In the genomic region with DNA sequence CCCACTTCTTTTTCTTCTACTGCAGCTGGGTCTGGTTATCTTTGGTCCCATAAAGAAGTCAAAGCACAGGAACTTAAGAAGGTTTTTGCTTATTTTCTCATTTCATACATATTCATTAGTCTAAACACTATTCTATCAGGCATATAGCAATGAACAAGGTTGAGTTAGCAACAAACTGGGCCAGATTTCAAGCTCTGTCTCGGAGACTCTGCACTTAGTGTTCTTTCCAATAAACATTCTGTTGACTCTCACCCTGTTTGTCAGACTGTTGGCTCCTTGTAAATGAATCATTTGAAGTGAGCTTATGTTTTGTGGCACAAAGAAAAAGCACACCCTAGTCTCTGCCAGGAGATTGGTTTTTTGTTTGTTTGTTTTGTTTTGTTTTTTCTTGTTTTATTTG, we compare ENCODE assay signal across 20 mouse cellular contexts. TPM values are rescaled to one million over a fixed set of nuclear protein-coding genes. Genes with fewer than 3 reads are reported as not detected.
A peak's percentile ranks its signal among the peaks of the same experiment; 100 is the strongest.
DNase-seq lines count a peak whose midpoint lies in the region; ATAC-seq and TF ChIP-seq lines count a peak whose summit lies in the region.
"Had no signal": no experiment of that assay in that cellular context is flagged by ENCODE, and none has a peak within 500 bp of the region (broad histone marks: within the 10 kb centered on the region; RNA-seq: fewer than 3 reads in every experiment).

No protein-coding gene starts in this region.

- no peaks in the 10 kb centered on the region for H3K9me3 ChIP-seq in forebrain, embryonic 13.5 days (replicated peaks)
- no peaks in the 10 kb centered on the region for H3K9me3 ChIP-seq in forebrain, embryonic 11.5 days (ENCODE audit: control insufficient read depth, low read length)
- no peaks in the 10 kb centered on the region for H3K9me3 ChIP-seq in neural tube, embryonic 15.5 days (replicated peaks)
- H3K9me3 ChIP-seq in midbrain, postnatal 0 days (ENCODE audit: low read length) = no peaks in the 10 kb centered on the region
- H3K9me3 ChIP-seq: embryonic facial prominence, embryonic 13.5 days; limb, embryonic 13.5 days; neural tube, embryonic 12.5 days had no signal

- no peaks in the 10 kb centered on the region for H3K27me3 ChIP-seq in forebrain, embryonic 13.5 days
- H3K27me3 ChIP-seq in forebrain, embryonic 11.5 days (ENCODE audit: control insufficient read depth, insufficient read depth, low read length) = no peaks in the 10 kb centered on the region
- H3K27me3 ChIP-seq in kidney, adult 2 months (replicated peaks; ENCODE audit: control insufficient read depth, insufficient read depth, low read length) = no peaks in the 10 kb centered on the region
- H3K27me3 ChIP-seq in neural tube, embryonic 15.5 days (replicated peaks) = no peaks in the 10 kb centered on the region
- no peaks in the 10 kb centered on the region for H3K27me3 ChIP-seq in midbrain, postnatal 0 days (ENCODE audit: insufficient read depth, low read length)
- H3K27me3 ChIP-seq: embryonic facial prominence, embryonic 13.5 days; limb, embryonic 13.5 days; neural tube, embryonic 12.5 days had no signal

- no peak for TF ChIP-seq POLR2A in kidney, adult 2 months (IDR thresholded peaks at IDR 0.05; ENCODE audit: low read depth, low read length)

- H3K4me2 ChIP-seq in forebrain, embryonic 13.5 days = no peak overlapping the region
- no peak overlapping the region for H3K4me2 ChIP-seq in forebrain, embryonic 11.5 days (ENCODE audit: low read depth, low read length, severe bottlenecking)
- no peak overlapping the region for H3K4me2 ChIP-seq in neural tube, embryonic 15.5 days
- no peak overlapping the region for H3K4me2 ChIP-seq in midbrain, postnatal 0 days (ENCODE audit: low read depth, low read length, poor library complexity, severe bottlenecking)
- H3K4me2 ChIP-seq: embryonic facial prominence, embryonic 13.5 days; limb, embryonic 13.5 days; neural tube, embryonic 12.5 days had no signal

- H3K4me3 ChIP-seq in forebrain, embryonic 13.5 days = no peak overlapping the region
- H3K4me3 ChIP-seq in forebrain, embryonic 11.5 days (ENCODE audit: low read depth, low read length) = no peak overlapping the region
- no peak overlapping the region for H3K4me3 ChIP-seq in kidney, adult 2 months (ENCODE audit: insufficient read depth, low read depth, low read length)
- no peak overlapping the region for H3K4me3 ChIP-seq in neural tube, embryonic 15.5 days (replicated peaks)
- H3K4me3 ChIP-seq in midbrain, postnatal 0 days (ENCODE audit: low read depth, low read length) = no peak overlapping the region
- H3K4me3 ChIP-seq: embryonic facial prominence, embryonic 13.5 days; limb, embryonic 13.5 days; neural tube, embryonic 12.5 days had no signal

- ATAC-seq in forebrain, embryonic 13.5 days = peak; percentile 68
- ATAC-seq in forebrain, embryonic 11.5 days (replicated peaks; ENCODE audit: low FRiP score) = no peak
- ATAC-seq in neural tube, embryonic 15.5 days (ENCODE audit: low FRiP score) = 0 out of 2 replicates have a peak, but pooled peaks have one; percentile 23
- no peak; the same call in 1 of the 2 replicates for ATAC-seq in midbrain, postnatal 0 days (ENCODE audit: low FRiP score)
- ATAC-seq: inflammation-experienced regulatory T-cells, adult 6 months; liver, postnatal 0 days had no signal

- no peak overlapping the region for H3K9ac ChIP-seq in forebrain, embryonic 13.5 days
- no peak overlapping the region for H3K9ac ChIP-seq in forebrain, embryonic 11.5 days (ENCODE audit: low read length)
- H3K9ac ChIP-seq in neural tube, embryonic 15.5 days (replicated peaks) = no peak overlapping the region
- no peak overlapping the region for H3K9ac ChIP-seq in midbrain, postnatal 0 days (replicated peaks; ENCODE audit: low read length, poor library complexity, severe bottlenecking)
- H3K9ac ChIP-seq: embryonic facial prominence, embryonic 13.5 days; limb, embryonic 13.5 days; liver, postnatal 0 days; neural tube, embryonic 12.5 days had no signal

- no peak for DNase-seq in forebrain, embryonic 11.5 days (ENCODE audit: low spot score)
- peak; percentile 8 for DNase-seq in kidney, adult 2 months
- DNase-seq in kidney, adult 18-20 months = no peak
- DNase-seq in neural tube, embryonic 10.5 days (ENCODE audit: extremely low spot score, low spot score) = no peak
- peak; percentile 60 for DNase-seq in midbrain, postnatal 0 days (ENCODE audit: low spot score)
- DNase-seq in natural killer cell, adult 2 months (ENCODE audit: low spot score in 2 of 2) = no peak
- DNase-seq: adrenal gland, adult 8-10 months; liver, postnatal 0 days; spleen, adult 18-20 months; thymus, postnatal 36 days had no signal

- no peak for TF ChIP-seq CTCF in kidney, adult 2 months (conservative IDR thresholded peaks at IDR 0.05; ENCODE audit: insufficient read depth, insufficient read length, low read depth, low read length)
- no peak for TF ChIP-seq CTCF in midbrain, postnatal 0 days (IDR thresholded peaks at IDR 0.05)

- 42% methylated on average over 1 of the region's 1 CpGs for WGBS in forebrain, embryonic 13.5 days
- WGBS in forebrain, embryonic 11.5 days = 60% methylated on average over 1 of the region's 1 CpGs
- WGBS in kidney, adult 2 months = 54% methylated on average over 1 of the region's 1 CpGs
- WGBS in neural tube, embryonic 15.5 days = 43% methylated on average over 1 of the region's 1 CpGs
- 53% methylated on average over 1 of the region's 1 CpGs for WGBS in midbrain, postnatal 0 days

- no peaks in the 10 kb centered on the region for H3K36me3 ChIP-seq in forebrain, embryonic 13.5 days (ENCODE audit: poor library complexity, severe bottlenecking)
- no peaks in the 10 kb centered on the region for H3K36me3 ChIP-seq in forebrain, embryonic 11.5 days (ENCODE audit: control insufficient read depth, insufficient read depth, low read length)
- H3K36me3 ChIP-seq in kidney, adult 2 months (ENCODE audit: control insufficient read depth, insufficient read depth, low read length) = no peaks in the 10 kb centered on the region
- no peaks in the 10 kb centered on the region for H3K36me3 ChIP-seq in neural tube, embryonic 15.5 days
- no peaks in the 10 kb centered on the region for H3K36me3 ChIP-seq in midbrain, postnatal 0 days (ENCODE audit: insufficient read depth, low read length)
- H3K36me3 ChIP-seq: embryonic facial prominence, embryonic 13.5 days; limb, embryonic 13.5 days; neural tube, embryonic 12.5 days had no signal

- 0 out of 2 replicates have a peak, but pooled peaks cover 3% of the 10 kb centered on the region for H3K4me1 ChIP-seq in forebrain, embryonic 13.5 days
- H3K4me1 ChIP-seq in forebrain, embryonic 11.5 days (replicated peaks; ENCODE audit: control insufficient read depth, insufficient read depth, low read length) = no peaks in the 10 kb centered on the region
- no peaks in the 10 kb centered on the region for H3K4me1 ChIP-seq in kidney, adult 2 months (ENCODE audit: control insufficient read depth, insufficient read depth, low read length)
- no peaks in the 10 kb centered on the region for H3K4me1 ChIP-seq in neural tube, embryonic 15.5 days
- H3K4me1 ChIP-seq in midbrain, postnatal 0 days (ENCODE audit: insufficient read depth, low read length) = no peaks in the 10 kb centered on the region
- H3K4me1 ChIP-seq: embryonic facial prominence, embryonic 13.5 days; limb, embryonic 13.5 days; neural tube, embryonic 12.5 days had no signal

- no peak overlapping the region for H3K27ac ChIP-seq in forebrain, embryonic 13.5 days
- H3K27ac ChIP-seq in forebrain, embryonic 11.5 days (ENCODE audit: low read depth, low read length) = no peak overlapping the region
- H3K27ac ChIP-seq in kidney, adult 2 months (ENCODE audit: insufficient read depth, low read depth, low read length) = no peak overlapping the region
- H3K27ac ChIP-seq in neural tube, embryonic 15.5 days (replicated peaks) = no peak overlapping the region
- no peak overlapping the region for H3K27ac ChIP-seq in midbrain, postnatal 0 days (ENCODE audit: low read depth, low read length)
- H3K27ac ChIP-seq: embryonic facial prominence, embryonic 13.5 days; limb, embryonic 13.5 days; neural tube, embryonic 12.5 days had no signal

RNA-seq across cellular contexts. Expression of gene Ddi1, which starts 19.3 kb away (rescaled TPM):
- polyA plus RNA-seq in forebrain, embryonic 13.5 days (2015; fragmentation: Nextera tagmentation; extraction: Ambion mirVana) = 0.03 TPM in 1 of 2 replicates, not detected in the other
- polyA plus RNA-seq in forebrain, embryonic 11.5 days (2014; fragmentation: Nextera tagmentation; extraction: Ambion mirVana) = 0.08 and 0.09 TPM in 2 replicates
- not detected in 2 replicates for polyA plus RNA-seq in kidney, adult 2 months (2012; rRNA removed)
- 0.03 and 0.08 TPM in 2 replicates for polyA plus RNA-seq in neural tube, embryonic 15.5 days (2015; fragmentation: Nextera tagmentation; extraction: Ambion mirVana)
- total RNA-seq in midbrain, postnatal 0 days (2014; rRNA removed) = not detected in 2 replicates
- polyA plus RNA-seq in midbrain, postnatal 0 days (2015; fragmentation: Nextera tagmentation; extraction: Ambion mirVana) = not detected in 2 replicates
- total RNA-seq: adrenal gland, adult 8-10 months; gastrocnemius, postnatal 4 days; layer of hippocampus, adult 18-20 months; left cerebral cortex, adult 8-10 months; megakaryocyte-erythroid progenitor cell, adult 5-6 weeks had no signal
- polyA plus RNA-seq: liver, postnatal 0 days had no signal

Comparison
In these comparisons a context has a peak if more than half of its experiments do, and no peak if none do; other contexts are left out.
1. ATAC-seq: peak in forebrain, embryonic 13.5 days (single experiment) and neural tube, embryonic 15.5 days (single experiment); none in forebrain, embryonic 11.5 days (single experiment) and midbrain, postnatal 0 days (single experiment).
2. DNase-seq: peak in kidney, adult 2 months (single experiment) and midbrain, postnatal 0 days (single experiment); none in forebrain, embryonic 11.5 days (single experiment), kidney, adult 18-20 months (single experiment), neural tube, embryonic 10.5 days (single experiment) and natural killer cell, adult 2 months (0 of 2).